Mouse (Mus musculus) stomach, postnatal 0 days (tissue): ENCODE measurements at regions not wholly inside any gene's neighbourhood (a gene's known extent, or its start where the extent isn't known, plus 50 kb on each side); places are given as distances from the start of the nearest gene placed in this dataset.

Experiments used
- CTCF ChIP-seq: IDR thresholded peaks from 2 replicates; pipeline ENCODE4 v1.5.1; 2016; ENCODE audit warnings: antibody characterized with exemption, low read depth, mild to moderate bottlenecking, moderate library complexity
- EP300 ChIP-seq: optimal IDR thresholded peaks from 2 replicates; pipeline ENCODE3; 2016; ENCODE audit warnings: antibody characterized with exemption

DNA sequence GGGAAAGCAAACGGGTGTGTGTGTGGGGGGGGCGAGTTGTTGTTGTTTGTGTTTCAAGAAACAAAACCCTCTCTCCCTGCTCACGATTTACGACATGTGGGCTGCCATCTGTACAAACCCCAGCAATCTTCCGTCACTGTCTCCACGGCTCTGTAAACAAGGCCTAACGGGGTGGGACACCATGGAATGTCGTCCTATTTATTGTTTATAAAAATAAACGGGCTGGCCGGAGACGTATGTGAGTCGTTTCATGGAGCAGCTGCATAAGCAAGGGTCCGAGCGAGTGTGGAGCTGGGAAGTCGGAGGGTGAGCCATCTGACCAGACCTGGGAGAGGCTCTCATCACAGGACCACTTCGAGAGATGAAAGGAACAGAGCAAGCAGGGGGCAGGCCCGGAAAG is 141.4 kb upstream of the Sall1 start:
- TF ChIP-seq CTCF (no peak), EP300 (no peak)
